Mouse (Mus musculus) heart, embryonic 14.5 days (tissue): ENCODE results near the gene Capn2. TPM values are rescaled to one million over a fixed set of nuclear protein-coding genes. Genes with fewer than 3 reads are reported as not detected.

ENCODE experiments used
- ATAC-seq: fragments of 200-750 bp; cut with Nextera tagmentation; 2 replicates; pipeline ENCODE4 v1.8.0; 2017; ENCODE audit warnings: low read depth, moderate TSS enrichment; ENCODE audit not compliant: insufficient number of reproducible peaks, insufficient read depth, low FRiP score
- H3K27ac ChIP-seq, 2 experiments: fragments of 200-500 bp in 1 of 2; fragments of 300-500 bp in 1 of 2; sonication (generic) in 1 of 2; replicated peaks in 1 of 2; 2 replicates each; pipeline ENCODE4 v1.5.1; 2012 to 2014; ENCODE audit warnings: low read depth in 2 of 2, low read length in 2 of 2, control low read depth in 1 of 2, mild to moderate bottlenecking in 1 of 2, mixed read lengths in 1 of 2; ENCODE audit not compliant: control insufficient read depth in 1 of 2, insufficient read depth in 1 of 2
- H3K27me3 ChIP-seq: fragments of 300-500 bp; sonication (generic); 2 replicates; pipeline ENCODE4 v1.6.1; 2014; ENCODE audit warnings: mild to moderate bottlenecking, low read length, control low read depth; ENCODE audit not compliant: control insufficient read depth, insufficient read depth
- H3K36me3 ChIP-seq: fragments of 300-500 bp; sonication (generic); 2 replicates; pipeline ENCODE4 v1.6.1; 2014; ENCODE audit warnings: mild to moderate bottlenecking, control low read depth, low read length, mixed read lengths; ENCODE audit not compliant: control insufficient read depth, insufficient read depth
- H3K4me1 ChIP-seq, 2 experiments: fragments of 200-500 bp in 1 of 2; fragments of 300-500 bp in 1 of 2; sonication (generic) in 1 of 2; 2 replicates each; pipeline ENCODE4 v1.6.1; 2012 to 2014; ENCODE audit warnings: low read length in 2 of 2, control low read depth in 1 of 2, mixed read lengths in 1 of 2; ENCODE audit not compliant: control insufficient read depth in 2 of 2, insufficient read depth in 2 of 2
- H3K4me2 ChIP-seq: fragments of 300-500 bp; sonication (generic); 2 replicates; pipeline ENCODE4 v1.6.1; 2014; ENCODE audit warnings: mild to moderate bottlenecking, low read length
- H3K4me3 ChIP-seq, 2 experiments: fragments of 200-500 bp in 1 of 2; fragments of 300-500 bp in 1 of 2; sonication (generic) in 1 of 2; 2 replicates each; pipeline ENCODE4 v1.5.1; 2012 to 2014; ENCODE audit warnings: low read length in 2 of 2, mild to moderate bottlenecking in 2 of 2, control low read depth in 1 of 2, low read depth in 1 of 2, moderate library complexity in 1 of 2; ENCODE audit not compliant: control insufficient read depth in 1 of 2, insufficient read depth in 1 of 2
- H3K9ac ChIP-seq: fragments of 300-500 bp; sonication (generic); 2 replicates; pipeline ENCODE4 v1.6.1; 2014; ENCODE audit warnings: mild to moderate bottlenecking, low read length
- H3K9me3 ChIP-seq: fragments of 300-500 bp; sonication (generic); 2 replicates; pipeline ENCODE4 v1.6.1; 2016; ENCODE audit warnings: low read length, control low read depth; ENCODE audit not compliant: control insufficient read depth
- WGBS: fragments of 180-500 bp; shearing (Covaris S2); extraction: QIAGEN DNeasy Blood & Tissue Kit; methylation state at CpG from one replicate; pipeline ENCODE4 v1.1.7; 2014; 5-methylcytosine and 5-hydroxymethylcytosine counted together
- polyA plus RNA-seq: library from polyadenylated mRNA; unstranded; fragments of >200 nt; fragmentation: Nextera tagmentation; extraction: Ambion mirVana; gene quantifications from 2 replicates; pipeline ENCODE4 v1.2.1, GENCODE M21; 2014

Capn2 gene
- polyA plus RNA-seq, 1 experiment from 2014 or later = 71.2 TPM

GRCm38 (mm10) chr1:182465978-182466377 lies 51.4 kb downstream of the Capn2 start:
- peaks cover 55% of the 10 kb centered on the region for H3K36me3 ChIP-seq

GRCm38 (mm10) chr1:182465309-182465708 lies 52.1 kb downstream of the Capn2 start:
- WGBS = 53% methylated on average over 4 of the region's 4 CpGs
- Histone ChIP-seq H3K4me2 (no peak overlapping the region), H3K36me3 (peaks cover 48% of the 10 kb centered on the region), H3K4me1 (peaks cover 10 to 20% of the 10 kb centered on the region in 2 experiments), H3K9ac (no peak overlapping the region; the same call in 1 of the 2 replicates), H3K27me3 (no peaks in the 10 kb centered on the region), H3K9me3 (no peaks in the 10 kb centered on the region), H3K27ac (no peak overlapping the region), H3K4me3 (no peak overlapping the region)
- ATAC-seq = no peak

More at GRCm38 (mm10) chr1:182465978-182466377, 51.4 kb downstream of the Capn2 start:
- Histone ChIP-seq H3K4me2 (no peak overlapping the region), H3K4me3 (no peak overlapping the region), H3K27me3 (no peaks in the 10 kb centered on the region), H3K4me1 (peaks cover 8 to 15% of the 10 kb centered on the region in 2 experiments), H3K27ac (no peak overlapping the region), H3K9me3 (no peaks in the 10 kb centered on the region), H3K9ac (no peak overlapping the region)
- 89% methylated on average over 4 of the region's 4 CpGs for WGBS
- ATAC-seq = no peak

- no peaks in the 10 kb centered on the region for H3K27me3 ChIP-seq
- H3K4me1 ChIP-seq = peaks cover 10 to 20% of the 10 kb centered on the region in 2 experiments
- H3K4me3 ChIP-seq = no peak overlapping the region
- no peak overlapping the region for H3K4me2 ChIP-seq
- H3K27ac ChIP-seq = peak overlapping the region in 1 of 2 experiments; percentile 27; a peak in 2 of 4 replicates
- WGBS = 74% methylated on average over 10 of the region's 10 CpGs
- peaks cover 36% of the 10 kb centered on the region for H3K36me3 ChIP-seq
- no peak overlapping the region for H3K9ac ChIP-seq
- H3K9me3 ChIP-seq = no peaks in the 10 kb centered on the region
- no peak for ATAC-seq
Observed at GRCm38 (mm10) chr1:182461813-182462212, 55.6 kb downstream of the Capn2 start.

GRCm38 (mm10) chr1:182461261-182461660 lies 56.1 kb downstream of the Capn2 start:
- no peak for ATAC-seq

GRCm38 (mm10) chr1:182460291-182461244 lies 56.8 kb downstream of the Capn2 start:
- Histone ChIP-seq H3K27ac (peak overlapping the region; percentile 54 to 62), H3K27me3 (no peaks in the 10 kb centered on the region), H3K4me1 (peaks cover 10 to 18% of the 10 kb centered on the region in 2 experiments), H3K36me3 (peaks cover 45% of the 10 kb centered on the region), H3K9me3 (no peaks in the 10 kb centered on the region), H3K4me3 (no peak overlapping the region), H3K9ac (no peak overlapping the region), H3K4me2 (no peak overlapping the region)
- ATAC-seq = no peak
- WGBS = 72% methylated on average over 13 of the region's 13 CpGs

More at GRCm38 (mm10) chr1:182461261-182461660, 56.1 kb downstream of the Capn2 start:
- Histone ChIP-seq H3K36me3 (peaks cover 38% of the 10 kb centered on the region), H3K9me3 (no peaks in the 10 kb centered on the region), H3K27me3 (no peaks in the 10 kb centered on the region), H3K4me3 (no peak overlapping the region), H3K4me1 (peaks cover 10 to 20% of the 10 kb centered on the region in 2 experiments), H3K9ac (no peak overlapping the region), H3K4me2 (no peak overlapping the region), H3K27ac (peak overlapping the region; percentile 54 to 62)
- 51% methylated on average over 7 of the region's 7 CpGs for WGBS

- H3K4me2 ChIP-seq = no peak overlapping the region
- H3K36me3 ChIP-seq = peaks cover 52% of the 10 kb centered on the region
- WGBS = 84% methylated on average over 8 of the region's 8 CpGs
Observed at GRCm38 (mm10) chr1:182459436-182459835, 58.0 kb downstream of the Capn2 start.

GRCm38 (mm10) chr1:182458556-182458955 lies 58.9 kb downstream of the Capn2 start:
- WGBS = 89% methylated on average over 19 of the region's 19 CpGs
- H3K4me1 ChIP-seq = peaks cover 14 to 24% of the 10 kb centered on the region in 2 experiments
- H3K27me3 ChIP-seq = no peaks in the 10 kb centered on the region
- ATAC-seq = no peak
- H3K27ac ChIP-seq = no peak overlapping the region
- no peak overlapping the region for H3K4me2 ChIP-seq
- no peaks in the 10 kb centered on the region for H3K9me3 ChIP-seq
- H3K4me3 ChIP-seq = no peak overlapping the region
- H3K9ac ChIP-seq = no peak overlapping the region
- H3K36me3 ChIP-seq = peaks cover 57% of the 10 kb centered on the region

More at GRCm38 (mm10) chr1:182459436-182459835, 58.0 kb downstream of the Capn2 start:
- Histone ChIP-seq H3K27ac (no peak overlapping the region), H3K9ac (no peak overlapping the region), H3K9me3 (no peaks in the 10 kb centered on the region), H3K4me3 (no peak overlapping the region), H3K4me1 (peaks cover 12 to 22% of the 10 kb centered on the region in 2 experiments), H3K27me3 (no peaks in the 10 kb centered on the region)
- no peak for ATAC-seq
